Mouse (Mus musculus) embryonic facial prominence, embryonic 12.5 days (tissue): Measurements from ENCODE around the gene Olfr978. TPM values are rescaled to one million over a fixed set of nuclear protein-coding genes. Genes with fewer than 3 reads are reported as not detected.
"Not testable (repeated sequence)": the region's sequence is repeated elsewhere in the genome, so short reads cannot be mapped to it uniquely, and the experiment has no call there.

ENCODE experiments used
- ATAC-seq: fragments of 200-750 bp; cut with Nextera tagmentation; 2 replicates; pipeline ENCODE4 v1.8.0; 2017; ENCODE audit not compliant: insufficient number of reproducible peaks, insufficient read depth, low FRiP score, low TSS enrichment
- H3K27ac ChIP-seq: fragments of 300-500 bp; sonication (generic); 2 replicates; pipeline ENCODE4 v1.5.1; 2016; ENCODE audit warnings: mild to moderate bottlenecking
- H3K27me3 ChIP-seq: fragments of 300-500 bp; sonication (generic); 2 replicates; pipeline ENCODE4 v1.6.1; 2016; ENCODE audit warnings: mild to moderate bottlenecking, moderate library complexity
- H3K36me3 ChIP-seq: fragments of 300-500 bp; sonication (generic); 2 replicates; pipeline ENCODE4 v1.6.1; 2016; ENCODE audit warnings: mild to moderate bottlenecking
- H3K4me1 ChIP-seq: fragments of 300-500 bp; sonication (generic); 2 replicates; pipeline ENCODE4 v1.6.1; 2016
- H3K4me2 ChIP-seq: fragments of 300-500 bp; sonication (generic); replicated peaks from 2 replicates; pipeline ENCODE4 v1.6.1; 2016; ENCODE audit warnings: mild to moderate bottlenecking, moderate library complexity
- H3K4me3 ChIP-seq: fragments of 300-500 bp; sonication (generic); 2 replicates; pipeline ENCODE4 v1.5.1; 2016; ENCODE audit warnings: mild to moderate bottlenecking
- H3K9ac ChIP-seq: fragments of 300-500 bp; sonication (generic); 2 replicates; pipeline ENCODE4 v1.6.1; 2016; ENCODE audit warnings: mild to moderate bottlenecking, moderate library complexity
- H3K9me3 ChIP-seq: fragments of 300-500 bp; sonication (generic); 2 replicates; pipeline ENCODE4 v1.6.1; 2016; ENCODE audit warnings: mild to moderate bottlenecking, moderate library complexity
- WGBS: fragments of 180-500 bp; shearing (Covaris S2); methylation state at CpG from one replicate; pipeline ENCODE4 v1.1.7; 2016; 5-methylcytosine and 5-hydroxymethylcytosine counted together
- polyA plus RNA-seq: library from polyadenylated mRNA; unstranded; fragments of >200 nt; fragmentation: Nextera tagmentation; extraction: Ambion mirVana; gene quantifications from 2 replicates; pipeline ENCODE4 v1.2.1, GENCODE M21; 2016

Olfr978 gene
- polyA plus RNA-seq: not detected in 2 replicates

GRCm38 (mm10) chr9:39991813-39992212 is at the start of gene Olfr978:
Gene Olfr978 (plus strand): TSS chr9:39992113.
- Histone ChIP-seq H3K4me3 (no peak within 1 kb of the TSS), H3K9me3 (no peaks in the 10 kb centered on the region), H3K4me2 (no peak within 1 kb of the TSS), H3K27me3 (no peaks in the 10 kb centered on the region), H3K4me1 (no peaks in the 10 kb centered on the region), H3K36me3 (no peaks in the 10 kb centered on the region), H3K27ac (no peak within 1 kb of the TSS), H3K9ac (no peak within 1 kb of the TSS)
- ATAC-seq: no peak
- WGBS: 71% methylated on average over 2 of the region's 2 CpGs

GRCm38 (mm10) chr9:39951946-39952345 is 40.0 kb upstream of the Olfr978 start, which contains the start of gene Olfr975:
Gene Olfr975 (minus strand): TSS chr9:39952046.
- no peak for ATAC-seq

GRCm38 (mm10) chr9:39961033-39961432 is 30.9 kb upstream of the Olfr978 start, which contains the start of gene Olfr976:
Gene Olfr976 (minus strand): TSS chr9:39961133.
- WGBS: 84% methylated on average over 7 of the region's 9 CpGs
- H3K9me3 ChIP-seq, ATAC-seq: not testable (repeated sequence)

More at GRCm38 (mm10) chr9:39951946-39952345, 40.0 kb upstream of the Olfr978 start, which contains the start of gene Olfr975:
- Histone ChIP-seq H3K9me3 (no peaks in the 10 kb centered on the region), H3K27ac (no peak within 1 kb of the TSS), H3K27me3 (no peaks in the 10 kb centered on the region), H3K4me1 (no peaks in the 10 kb centered on the region), H3K9ac (no peak within 1 kb of the TSS), H3K4me3 (no peak within 1 kb of the TSS), H3K4me2 (no peak within 1 kb of the TSS), H3K36me3 (no peaks in the 10 kb centered on the region)
- WGBS: 53% methylated on average over 1 of the region's 1 CpGs

GRCm38 (mm10) chr9:39976581-39977145 is 15.2 kb upstream of the Olfr978 start:
- H3K9ac ChIP-seq, ATAC-seq, H3K36me3 ChIP-seq, H3K27me3 ChIP-seq, H3K27ac ChIP-seq, H3K4me2 ChIP-seq, H3K4me1 ChIP-seq, H3K4me3 ChIP-seq, H3K9me3 ChIP-seq: not testable (repeated sequence)
- 93% methylated on average over 1 of the region's 1 CpGs for WGBS

More at GRCm38 (mm10) chr9:39961033-39961432, 30.9 kb upstream of the Olfr978 start, which contains the start of gene Olfr976:
- H3K4me2 ChIP-seq, H3K4me3 ChIP-seq, H3K4me1 ChIP-seq, H3K27me3 ChIP-seq, H3K9ac ChIP-seq, H3K27ac ChIP-seq, H3K36me3 ChIP-seq: not testable (repeated sequence)

- ATAC-seq: no peak
- H3K9ac ChIP-seq: no peak within 1 kb of the TSS
- no peak within 1 kb of the TSS for H3K4me3 ChIP-seq
- WGBS: 91% methylated on average over 1 of the region's 1 CpGs
- H3K4me1 ChIP-seq: no peaks in the 10 kb centered on the region
- H3K9me3 ChIP-seq: no peaks in the 10 kb centered on the region
- no peak within 1 kb of the TSS for H3K27ac ChIP-seq
- H3K27me3 ChIP-seq: no peaks in the 10 kb centered on the region
- H3K36me3 ChIP-seq: no peaks in the 10 kb centered on the region
- no peak within 1 kb of the TSS for H3K4me2 ChIP-seq
Observed at GRCm38 (mm10) chr9:40003365-40003764, 11.5 kb downstream of the Olfr978 start, which contains the start of gene Olfr979. Gene Olfr979 (minus strand): TSS chr9:40003465.

GRCm38 (mm10) chr9:40009482-40009881 is 17.6 kb downstream of the Olfr978 start, which contains the start of gene Olfr980:
Gene Olfr980 (minus strand): TSS chr9:40009582.
- Histone ChIP-seq H3K4me3 (no peak within 1 kb of the TSS), H3K27ac (no peak within 1 kb of the TSS), H3K9me3 (no peaks in the 10 kb centered on the region), H3K27me3 (no peaks in the 10 kb centered on the region), H3K4me2 (no peak within 1 kb of the TSS), H3K36me3 (no peaks in the 10 kb centered on the region), H3K4me1 (no peaks in the 10 kb centered on the region), H3K9ac (no peak within 1 kb of the TSS)
- ATAC-seq: no peak
- WGBS: 82% methylated on average over 1 of the region's 1 CpGs

GRCm38 (mm10) chr9:40021164-40021563 is 29.3 kb downstream of the Olfr978 start, which contains the start of gene Olfr981:
Gene Olfr981 (plus strand): TSS chr9:40021464.
- Histone ChIP-seq H3K4me1 (no peaks in the 10 kb centered on the region), H3K36me3 (no peaks in the 10 kb centered on the region), H3K27ac (no peak within 1 kb of the TSS), H3K9me3 (no peaks in the 10 kb centered on the region), H3K27me3 (no peaks in the 10 kb centered on the region), H3K4me3 (no peak within 1 kb of the TSS), H3K9ac (no peak within 1 kb of the TSS), H3K4me2 (no peak within 1 kb of the TSS)
- ATAC-seq: no peak
- 56% methylated on average over 2 of the region's 2 CpGs for WGBS

Other genes starting within 250 kb of the Olfr978 start
- gene Olfr967, start 245.9 kb upstream of the Olfr978 start, polyA plus RNA-seq: not detected in 2 replicates
- gene Olfr968, start 208.9 kb upstream of the Olfr978 start, polyA plus RNA-seq: not detected in 2 replicates
- gene Olfr969, start 201.2 kb upstream of the Olfr978 start, polyA plus RNA-seq: not detected in 2 replicates
- gene Olfr970, start 183.3 kb upstream of the Olfr978 start, polyA plus RNA-seq: not detected in 2 replicates
- not detected in 2 replicates for gene Olfr971, start 155.2 kb upstream of the Olfr978 start, polyA plus RNA-seq
- 0.35 TPM in 1 of 2 replicates, not detected in the other for gene Olfr972, start 125.7 kb upstream of the Olfr978 start, polyA plus RNA-seq
- not detected in 2 replicates for gene Olfr229, start 84.8 kb upstream of the Olfr978 start, polyA plus RNA-seq
- gene Olfr974, start 54.6 kb upstream of the Olfr978 start, polyA plus RNA-seq: not detected in 2 replicates
- not detected in 2 replicates for gene Olfr975, start 40.1 kb upstream of the Olfr978 start, polyA plus RNA-seq
- gene Olfr976, start 31.0 kb upstream of the Olfr978 start, polyA plus RNA-seq: not detected in 2 replicates
- not detected in 2 replicates for gene Olfr979, start 11.4 kb downstream of the Olfr978 start, polyA plus RNA-seq
- gene Olfr980, start 17.5 kb downstream of the Olfr978 start, polyA plus RNA-seq: not detected in 2 replicates
- gene Olfr981, start 29.4 kb downstream of the Olfr978 start, polyA plus RNA-seq: not detected in 2 replicates
- not detected in 2 replicates for gene Olfr982, start 81.7 kb downstream of the Olfr978 start, polyA plus RNA-seq
- gene Olfr983, start 101.5 kb downstream of the Olfr978 start, polyA plus RNA-seq: not detected in 2 replicates
- gene Olfr984, start 122.1 kb downstream of the Olfr978 start, polyA plus RNA-seq: not detected in 2 replicates
- not detected in 2 replicates for gene Olfr985, start 138.1 kb downstream of the Olfr978 start, polyA plus RNA-seq
- gene Tmem225, start 156.0 kb downstream of the Olfr978 start, polyA plus RNA-seq: not detected in 2 replicates
- gene Olfr986, start 188.8 kb downstream of the Olfr978 start, polyA plus RNA-seq: 0.06 TPM in 1 of 2 replicates, not detected in the other
- gene Zfp202, start 200.2 kb downstream of the Olfr978 start, polyA plus RNA-seq: 9.5 and 9.6 TPM in 2 replicates